Mouse (Mus musculus) embryonic facial prominence, embryonic 14.5 days (tissue): ENCODE measurements around the gene Mlana. TPM values are rescaled to one million over a fixed set of nuclear protein-coding genes. Genes with fewer than 3 reads are reported as not detected.

ENCODE experiments used
- ATAC-seq: fragments of 200-750 bp; cut with Nextera tagmentation; 2 replicates; pipeline ENCODE4 v1.8.0; 2017; ENCODE audit warnings: low read depth, moderate number of reproducible peaks, moderate TSS enrichment
- DNase-seq: peaks from one replicate; pipeline ENCODE4 v3.0.0-alpha.2; 2015; ENCODE audit warnings: low spot score
- H3K27ac ChIP-seq: fragments of 300-500 bp; sonication (generic); replicated peaks from 2 replicates; pipeline ENCODE4 v1.5.1; 2014; ENCODE audit warnings: low read depth, mild to moderate bottlenecking, low read length, moderate library complexity
- H3K27me3 ChIP-seq: fragments of 300-500 bp; sonication (generic); replicated peaks from 2 replicates; pipeline ENCODE4 v1.6.1; 2014; ENCODE audit warnings: low read length; ENCODE audit not compliant: control insufficient read depth, insufficient read depth
- H3K36me3 ChIP-seq: fragments of 300-500 bp; sonication (generic); 2 replicates; pipeline ENCODE4 v1.6.1; 2014; ENCODE audit warnings: low read length, mixed read lengths; ENCODE audit not compliant: control insufficient read depth, insufficient read depth
- H3K4me1 ChIP-seq: fragments of 300-500 bp; sonication (generic); 2 replicates; pipeline ENCODE4 v1.6.1; 2014; ENCODE audit warnings: antibody characterized with exemption, low read length; ENCODE audit not compliant: control insufficient read depth, insufficient read depth
- H3K4me2 ChIP-seq: fragments of 300-500 bp; sonication (generic); 2 replicates; pipeline ENCODE4 v1.6.1; 2014; ENCODE audit warnings: low read depth, mild to moderate bottlenecking, low read length, moderate library complexity, mixed read lengths
- H3K4me3 ChIP-seq: fragments of 300-500 bp; sonication (generic); 2 replicates; pipeline ENCODE4 v1.5.1; 2014; ENCODE audit warnings: low read depth, mild to moderate bottlenecking, low read length
- H3K9ac ChIP-seq: fragments of 300-500 bp; sonication (generic); 2 replicates; pipeline ENCODE4 v1.6.1; 2014; ENCODE audit warnings: low read depth, mild to moderate bottlenecking, low read length, moderate library complexity, mixed read lengths
- H3K9me3 ChIP-seq: fragments of 300-500 bp; sonication (generic); 2 replicates; pipeline ENCODE4 v1.6.1; 2016; ENCODE audit warnings: low read length; ENCODE audit not compliant: control insufficient read depth
- WGBS: fragments of 180-500 bp; shearing (Covaris S2); extraction: QIAGEN DNeasy Blood & Tissue Kit; methylation state at CpG from one replicate; pipeline ENCODE4 v1.1.7; 2014; 5-methylcytosine and 5-hydroxymethylcytosine counted together
- polyA plus RNA-seq: library from polyadenylated mRNA; unstranded; fragments of >200 nt; fragmentation: Nextera tagmentation; extraction: Ambion mirVana; gene quantifications from 2 replicates; pipeline ENCODE4 v1.2.1, GENCODE M21; 2014

Mlana gene
- polyA plus RNA-seq: 1.9 and 2.3 TPM in 2 replicates

- Histone ChIP-seq H3K4me1 (no peaks in the 10 kb centered on the region), H3K27ac (no peak within 1 kb of the TSS), H3K9ac (no peak within 1 kb of the TSS), H3K4me3 (no peak within 1 kb of the TSS), H3K4me2 (no peak within 1 kb of the TSS), H3K9me3 (peaks cover 5% of the 10 kb centered on the region; the same call in 1 of the 2 replicates), H3K36me3 (no peaks in the 10 kb centered on the region), H3K27me3 (no peaks in the 10 kb centered on the region)
- no peak for ATAC-seq
- DNase-seq: no peak
- 46% methylated on average over 3 of the region's 3 CpGs for WGBS
These were observed at the start of gene Mlana for GRCm38 (mm10) chr19:29697245-29697874. Gene Mlana, plus strand, starts transcription at chr19:29697824.

- ATAC-seq (no peak), DNase-seq (no peak)
- H3K4me1 ChIP-seq: peaks cover 3% of the 10 kb centered on the region; the same call in 1 of the 2 replicates
- H3K36me3 ChIP-seq: peaks cover 11% of the 10 kb centered on the region; the same call in 1 of the 2 replicates
- H3K27ac ChIP-seq: no peak overlapping the region
- H3K9ac ChIP-seq: peak overlapping the region; percentile 81
- H3K4me2 ChIP-seq: peak overlapping the region; percentile 66
- 27% methylated on average over 4 of the region's 4 CpGs for WGBS
- peak overlapping the region; percentile 86 for H3K4me3 ChIP-seq
- no peaks in the 10 kb centered on the region for H3K27me3 ChIP-seq
- no peaks in the 10 kb centered on the region for H3K9me3 ChIP-seq
These were observed 49.1 kb upstream of the Mlana start for GRCm38 (mm10) chr19:29648550-29648914.

GRCm38 (mm10) chr19:29649683-29650082 is 47.9 kb upstream of the Mlana start:
- Histone ChIP-seq H3K27me3 (no peaks in the 10 kb centered on the region), H3K9ac (no peak overlapping the region), H3K4me3 (no peak overlapping the region), H3K9me3 (no peaks in the 10 kb centered on the region), H3K36me3 (peaks cover 11% of the 10 kb centered on the region; the same call in 1 of the 2 replicates), H3K4me1 (peaks cover 5% of the 10 kb centered on the region; the same call in 1 of the 2 replicates), H3K27ac (no peak overlapping the region), H3K4me2 (no peak overlapping the region)
- 85% methylated on average over 1 of the region's 1 CpGs for WGBS
- DNase-seq (no peak), ATAC-seq (no peak)

GRCm38 (mm10) chr19:29653768-29654265 is 43.8 kb upstream of the Mlana start:
- WGBS: 73% methylated on average over 9 of the region's 9 CpGs
- Histone ChIP-seq H3K36me3 (no peaks in the 10 kb centered on the region), H3K9ac (no peak overlapping the region), H3K27me3 (no peaks in the 10 kb centered on the region), H3K4me2 (no peak overlapping the region), H3K27ac (no peak overlapping the region), H3K4me1 (peaks cover 5% of the 10 kb centered on the region; the same call in 1 of the 2 replicates), H3K9me3 (no peaks in the 10 kb centered on the region), H3K4me3 (no peak overlapping the region)
- ATAC-seq (no peak), DNase-seq (no peak)

- no peaks in the 10 kb centered on the region for H3K27me3 ChIP-seq
- H3K4me3 ChIP-seq: no peak overlapping the region
- H3K9me3 ChIP-seq: no peaks in the 10 kb centered on the region
- H3K4me2 ChIP-seq: no peak overlapping the region
- H3K9ac ChIP-seq: no peak overlapping the region
- no peaks in the 10 kb centered on the region for H3K36me3 ChIP-seq
- DNase-seq: no peak
- ATAC-seq: no peak
- 47% methylated on average over 6 of the region's 6 CpGs for WGBS
- H3K4me1 ChIP-seq: peaks cover 5% of the 10 kb centered on the region; the same call in 1 of the 2 replicates
- H3K27ac ChIP-seq: no peak overlapping the region
These were observed 42.5 kb upstream of the Mlana start for GRCm38 (mm10) chr19:29655148-29655547.

GRCm38 (mm10) chr19:29656029-29656428 is 41.6 kb upstream of the Mlana start:
- H3K4me3 ChIP-seq: no peak overlapping the region
- DNase-seq: no peak
- 74% methylated on average over 4 of the region's 4 CpGs for WGBS
- no peaks in the 10 kb centered on the region for H3K36me3 ChIP-seq
- no peak overlapping the region for H3K4me2 ChIP-seq
- ATAC-seq: no peak
- no peaks in the 10 kb centered on the region for H3K27me3 ChIP-seq
- peaks cover 5% of the 10 kb centered on the region; the same call in 1 of the 2 replicates for H3K4me1 ChIP-seq
- H3K27ac ChIP-seq: no peak overlapping the region
- no peaks in the 10 kb centered on the region for H3K9me3 ChIP-seq
- no peak overlapping the region for H3K9ac ChIP-seq

GRCm38 (mm10) chr19:29656620-29657019 is 41.0 kb upstream of the Mlana start:
- WGBS: 45% methylated on average over 5 of the region's 5 CpGs
- H3K27me3 ChIP-seq: no peaks in the 10 kb centered on the region
- no peaks in the 10 kb centered on the region for H3K36me3 ChIP-seq
- no peak overlapping the region for H3K4me2 ChIP-seq
- no peak overlapping the region for H3K4me3 ChIP-seq
- H3K4me1 ChIP-seq: peaks cover 5% of the 10 kb centered on the region; the same call in 1 of the 2 replicates
- DNase-seq (no peak), ATAC-seq (no peak; the same call in 1 of the 2 replicates)
- H3K9ac ChIP-seq: no peak overlapping the region
- no peak overlapping the region for H3K27ac ChIP-seq
- no peaks in the 10 kb centered on the region for H3K9me3 ChIP-seq

- Histone ChIP-seq H3K27me3 (no peaks in the 10 kb centered on the region), H3K4me2 (no peak overlapping the region), H3K27ac (no peak overlapping the region), H3K9ac (no peak overlapping the region), H3K4me3 (no peak overlapping the region), H3K9me3 (no peaks in the 10 kb centered on the region), H3K36me3 (no peaks in the 10 kb centered on the region), H3K4me1 (peaks cover 5% of the 10 kb centered on the region; the same call in 1 of the 2 replicates)
- WGBS: 54% methylated on average over 3 of the region's 3 CpGs
- ATAC-seq: no peak
- no peak for DNase-seq
These were observed 40.6 kb upstream of the Mlana start for GRCm38 (mm10) chr19:29657033-29657432.

GRCm38 (mm10) chr19:29657558-29657957 is 40.1 kb upstream of the Mlana start:
- no peaks in the 10 kb centered on the region for H3K9me3 ChIP-seq
- no peak for ATAC-seq
- no peak overlapping the region for H3K27ac ChIP-seq
- no peaks in the 10 kb centered on the region for H3K27me3 ChIP-seq
- H3K4me2 ChIP-seq: no peak overlapping the region
- no peak overlapping the region for H3K4me3 ChIP-seq
- no peaks in the 10 kb centered on the region for H3K36me3 ChIP-seq
- 92% methylated on average over 2 of the region's 2 CpGs for WGBS
- no peak overlapping the region for H3K9ac ChIP-seq
- no peak for DNase-seq
- H3K4me1 ChIP-seq: peaks cover 5% of the 10 kb centered on the region; the same call in 1 of the 2 replicates
